Mouse (Mus musculus) gastrocnemius, adult 2 months (tissue): ENCODE data around the gene Abcg4. TPM values are rescaled to one million over a fixed set of nuclear protein-coding genes. Genes with fewer than 3 reads are reported as not detected.
A peak's percentile ranks its signal among the peaks of the same experiment; 100 is the strongest.
"Not testable (repeated sequence)": the region's sequence is repeated elsewhere in the genome, so short reads cannot be mapped to it uniquely, and the experiment has no call there.

Experiments
- DNase-seq: peaks from one replicate; pipeline ENCODE4 v3.0.0; 2022
- H3K27ac ChIP-seq: fragments of 200-600 bp; 2 replicates; pipeline ENCODE4 v1.8.1; 2022; ENCODE audit warnings: mild to moderate bottlenecking
- H3K4me3 ChIP-seq: fragments of 200-600 bp; 2 replicates; pipeline ENCODE4 v1.8.1; 2022; ENCODE audit warnings: mild to moderate bottlenecking, moderate library complexity
- CTCF ChIP-seq: fragments of 200-600 bp; IDR thresholded peaks from 2 replicates; pipeline ENCODE4 v1.8.1; 2022; ENCODE audit warnings: antibody characterized with exemption, mild to moderate bottlenecking, moderate library complexity
- intact Hi-C: fragments of 180-260 bp; cut with DNase I; formaldehyde crosslinking; loops from one replicate; pipeline ENCODE4 v1.15.1; 2025
- long read RNA-seq, 2 experiments: library from polyadenylated mRNA; stranded (forward); transcript quantifications; one replicate each; pipeline ENCODE4 v2.0.0; 2021
- total RNA-seq, 2 experiments: library from RNA; stranded (reverse); gene quantifications; 2 replicates each; pipeline ENCODE4 v1.2.3; 2021

Gene Abcg4
- total RNA-seq, result under 1 TPM; 0.28 to 0.97 TPM
- long read RNA-seq, experiment 1, result 0 reads
- long read RNA-seq, experiment 2, result 0 reads

- intact Hi-C loops, result no loop called here
- TF ChIP-seq CTCF, result no peak
- peak within 1 kb of the TSS; percentile 78 for H3K4me3 ChIP-seq
- DNase-seq, result peak; percentile 43
- H3K27ac ChIP-seq, result peak within 1 kb of the TSS; percentile 46
Observed at GRCm38 (mm10) chr9:44288076-44288958, at the start of gene Abcg4. Abcg4 (minus strand) TSS chr9:44288615.

- TF ChIP-seq CTCF, result no peak
- intact Hi-C loops, result no loop called here
- DNase-seq, result no peak
- H3K27ac ChIP-seq, result no peak overlapping the region
- no peak overlapping the region for H3K4me3 ChIP-seq
Observed at GRCm38 (mm10) chr9:44337436-44338169, 49.2 kb upstream of the Abcg4 start.

- DNase-seq, result no peak
- TF ChIP-seq CTCF, result no peak
- intact Hi-C loops, result no loop called here
- H3K4me3 ChIP-seq, result no peak overlapping the region
- H3K27ac ChIP-seq, result no peak overlapping the region
Observed at GRCm38 (mm10) chr9:44336964-44337363, 48.5 kb upstream of the Abcg4 start.

- H3K4me3 ChIP-seq, DNase-seq, intact Hi-C loops, H3K27ac ChIP-seq: not testable (repeated sequence)
Observed at GRCm38 (mm10) chr9:44336513-44336912, 48.1 kb upstream of the Abcg4 start.

- Histone ChIP-seq H3K27ac (peak overlapping the region; percentile 95), H3K4me3 (peak overlapping the region; percentile 75)
- intact Hi-C loops, result no loop called here
- TF ChIP-seq CTCF, result no peak
- DNase-seq, result no peak
Observed at GRCm38 (mm10) chr9:44336093-44336406, 47.6 kb upstream of the Abcg4 start.

- DNase-seq, result peak; percentile 47
- TF ChIP-seq CTCF, result no peak
- H3K27ac ChIP-seq, result peak overlapping the region; percentile 95
- intact Hi-C loops, result no loop called here
- peak overlapping the region; percentile 75 for H3K4me3 ChIP-seq
Observed at GRCm38 (mm10) chr9:44335331-44336092, 47.1 kb upstream of the Abcg4 start.

- Histone ChIP-seq H3K4me3 (peak within 1 kb of the TSS; percentile 75), H3K27ac (peak within 1 kb of the TSS; percentile 95)
- DNase-seq, result peak; percentile 97
- intact Hi-C loops, result loop anchor here (1.0 kb wide), 1 partner anchor 14 kb away; the partner anchor contains the start of gene C2cd2l
- peak; percentile 78 for TF ChIP-seq CTCF
Observed at GRCm38 (mm10) chr9:44334396-44335330, 46.2 kb upstream of the Abcg4 start, which contains the start of gene H2afx. H2afx (plus strand) TSS chr9:44334694.

- intact Hi-C loops, result no loop called here
- TF ChIP-seq CTCF, result no peak
- Histone ChIP-seq H3K27ac (no peak overlapping the region), H3K4me3 (no peak overlapping the region)
- DNase-seq, result no peak
Observed at GRCm38 (mm10) chr9:44332918-44333638, 44.7 kb upstream of the Abcg4 start.

- DNase-seq, result no peak
- TF ChIP-seq CTCF, result no peak
- no peak overlapping the region for H3K27ac ChIP-seq
- H3K4me3 ChIP-seq, result no peak overlapping the region
- intact Hi-C loops, result no loop called here
Observed at GRCm38 (mm10) chr9:44330736-44331135, 42.3 kb upstream of the Abcg4 start.

GRCm38 (mm10) chr9:44327926-44328325 is 39.5 kb upstream of the Abcg4 start:
- intact Hi-C loops, result no loop called here
- peak overlapping the region; percentile 95 for H3K27ac ChIP-seq
- no peak for TF ChIP-seq CTCF
- peak overlapping the region; percentile 88 for H3K4me3 ChIP-seq
- no peak for DNase-seq

- Histone ChIP-seq H3K4me3 (peak overlapping the region; percentile 88), H3K27ac (peak overlapping the region; percentile 95)
- DNase-seq, result peak; percentile 49
- no peak for TF ChIP-seq CTCF
- intact Hi-C loops, result no loop called here
Observed at GRCm38 (mm10) chr9:44327064-44327711, 38.8 kb upstream of the Abcg4 start.
